Mouse (Mus musculus) mouse embryonic stem cell (cell line): Measurements from ENCODE around the gene Klra4.
"Not testable (repeated sequence)": the region's sequence is repeated elsewhere in the genome, so short reads cannot be mapped to it uniquely, and the experiment has no call there.

Experiments
- in situ Hi-C, 2 experiments: fragments of 300-500 bp; cut with MboI; formaldehyde crosslinking; loops; 1 replicate in 1 of 2; 3 replicates in 1 of 2; pipeline ENCODE4 v1.14.3; 2019 to 2020; ENCODE audit warnings: low sequenced_read_pairs in 2 of 2, low pct_unique_long_range_greater_than_20kb in 1 of 2, mixed read lengths in 1 of 2; ENCODE audit not compliant: unreplicated experiment in 1 of 2

Klra4 gene

GRCm38 (mm10) chr6:130067171-130067570 is at the start of gene Klra4:
Gene Klra4 (minus strand): TSS chr6:130067271.
- in situ Hi-C loops = loop anchor here in 1 of 2 experiments (10.0 kb wide), 1 partner anchor 82 kb away; no protein-coding TSS in a partner anchor

DNA sequence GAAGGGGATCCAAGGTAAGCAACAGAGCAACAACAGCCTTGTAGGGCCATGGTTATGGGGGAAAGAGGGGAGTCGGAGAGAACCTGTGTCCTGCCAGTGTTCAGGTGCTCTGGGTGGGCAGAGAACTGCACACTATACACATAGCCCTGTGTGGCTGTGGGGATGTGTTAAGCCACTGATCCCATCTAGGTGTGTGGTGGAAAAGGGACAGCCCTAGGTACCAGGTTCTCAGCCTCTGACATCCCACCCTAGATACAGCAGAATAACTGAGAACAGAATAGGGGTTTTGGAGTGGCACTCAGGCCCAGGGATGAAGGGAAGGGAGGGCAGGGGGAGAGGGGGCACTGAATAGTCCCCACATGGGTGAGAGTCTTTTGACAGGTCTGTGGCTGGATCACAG is 43.4 kb upstream of the Klra4 start:
- in situ Hi-C loops = no loop called here

DNA sequence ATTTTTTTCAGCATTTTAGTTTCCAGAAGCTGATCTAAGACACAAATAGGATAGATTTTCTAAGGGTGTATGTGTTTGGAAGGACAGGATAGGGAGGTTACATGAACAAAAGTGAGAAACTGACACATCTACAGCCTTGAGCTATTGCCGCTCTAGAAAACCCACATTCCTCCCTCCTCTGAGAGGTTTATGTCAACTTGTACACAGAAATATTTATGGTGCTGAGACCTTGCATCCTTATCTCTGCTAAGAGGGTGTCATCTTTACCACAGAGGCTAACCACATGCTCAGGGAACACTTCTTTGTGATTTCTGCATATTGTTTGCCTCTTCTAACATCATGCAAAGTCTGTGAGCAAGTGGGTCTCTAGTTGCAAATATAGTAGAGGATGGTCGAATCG is 35.7 kb upstream of the Klra4 start:
- in situ Hi-C loops = loop anchor here in 1 of 2 experiments (10.0 kb wide), 1 partner anchor 212 kb away; no protein-coding TSS in a partner anchor

- in situ Hi-C loops = loop anchor here in 1 of 2 experiments (10.0 kb wide), 1 partner anchor 68 kb away; the partner anchor contains the start of gene Klra6
Measured at GRCm38 (mm10) chr6:130092336-130092948, 25.4 kb upstream of the Klra4 start.

DNA sequence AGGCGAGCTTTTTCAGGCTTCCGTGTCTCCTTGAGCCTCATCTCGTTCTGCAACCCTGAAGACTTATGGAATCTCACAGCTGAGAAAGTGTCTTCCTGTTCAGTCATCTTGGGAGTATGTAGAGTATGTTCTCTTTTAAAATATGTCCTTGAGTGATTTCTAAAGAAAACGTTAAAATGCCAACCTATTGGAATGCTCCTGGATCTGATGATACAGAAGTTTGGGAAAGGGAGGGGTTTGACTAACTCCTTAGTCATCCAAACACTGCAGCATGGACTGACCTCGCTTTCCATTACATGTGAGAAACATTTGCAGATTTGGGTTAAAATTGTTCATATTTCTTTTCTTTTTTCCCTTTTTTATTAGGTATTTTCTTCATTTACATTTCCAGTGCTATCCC is 1.9 kb downstream of the Klra4 start:
- in situ Hi-C loops = loop anchor here in 1 of 2 experiments (10.0 kb wide), 1 partner anchor 80 kb away; no protein-coding TSS in a partner anchor

DNA sequence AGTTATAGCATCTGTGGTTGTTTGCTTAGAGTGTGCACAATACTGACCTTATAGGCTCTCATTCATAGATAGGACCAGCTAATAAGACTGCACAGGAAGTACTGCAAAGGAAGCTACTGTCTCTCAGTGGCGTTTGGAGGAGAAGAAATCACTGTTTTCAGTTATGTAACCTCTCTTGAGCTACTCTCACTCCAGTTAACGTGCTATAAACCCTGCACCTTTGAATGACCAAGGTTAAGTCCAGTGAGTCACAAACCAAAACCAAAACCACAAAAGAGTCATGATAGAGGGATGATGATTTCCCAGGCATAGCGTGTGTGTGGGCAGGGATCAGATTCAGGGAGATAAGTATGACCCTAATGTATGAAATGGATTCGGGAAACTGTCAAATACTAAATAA is 31.9 kb downstream of the Klra4 start:
- in situ Hi-C loops = not testable (repeated sequence)

DNA sequence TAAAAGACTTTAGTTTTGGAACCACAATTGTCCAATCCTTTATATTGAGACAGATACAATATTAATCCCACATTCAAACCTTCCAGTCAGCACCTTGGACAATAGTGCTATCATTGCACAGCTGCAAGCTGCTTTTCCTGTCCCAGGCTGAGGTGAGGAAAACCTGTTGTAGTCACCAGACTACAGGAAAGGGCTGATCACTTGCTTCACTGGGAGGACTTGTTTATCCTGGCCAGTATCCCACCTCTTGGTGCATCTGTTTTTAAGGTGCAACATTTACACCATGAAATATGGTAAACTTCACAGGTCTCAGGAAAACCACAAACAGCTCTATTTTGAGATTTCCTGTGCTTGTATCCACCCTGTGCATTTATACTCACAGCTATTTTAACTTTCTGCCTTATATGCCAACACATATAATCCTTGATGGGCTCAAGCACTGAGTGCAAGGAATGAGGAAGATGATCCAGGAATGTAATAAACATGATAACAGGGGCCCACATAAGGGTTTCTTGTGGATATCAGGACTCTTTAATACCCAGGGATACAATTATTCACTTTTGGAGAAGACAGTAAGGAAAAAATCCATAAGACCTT is 35.5 kb downstream of the Klra4 start:
- in situ Hi-C loops = loop anchor here in 1 of 2 experiments (5.0 kb wide), 1 partner anchor 109 kb away; no protein-coding TSS in a partner anchor

DNA sequence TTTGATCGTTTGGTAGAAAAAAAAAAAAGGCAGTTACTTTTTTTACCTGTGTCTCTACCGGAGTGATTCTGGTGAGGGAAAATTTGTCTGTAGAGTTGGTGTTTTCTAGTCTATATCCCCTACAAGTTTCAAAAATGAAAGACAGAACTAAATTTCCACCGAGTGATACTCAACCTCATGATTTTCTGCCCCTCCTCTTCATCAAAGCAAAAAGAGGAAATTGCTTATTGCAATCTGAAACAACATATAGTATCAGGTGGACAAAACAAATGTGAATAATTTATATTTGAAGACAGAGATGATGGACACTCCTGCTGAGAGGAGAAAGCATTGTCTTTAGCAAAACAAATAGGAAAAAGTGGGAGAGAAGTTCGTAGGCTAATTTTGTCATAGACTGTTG is 40.2 kb downstream of the Klra4 start, which contains the start of gene Klra6:
Gene Klra6 (minus strand): TSS at position 101 of the 400 bp plus-strand sequence.
- in situ Hi-C loops = loop anchor here in 1 of 2 experiments (10.0 kb wide), 1 partner anchor 68 kb away; no protein-coding TSS in a partner anchor
